Mouse (Mus musculus): ENCODE data around the gene Prss45. TPM values are rescaled to one million over a fixed set of nuclear protein-coding genes. Genes with fewer than 3 reads are reported as not detected.

Gene Prss45
- polyA plus RNA-seq, 1 experiment: 0.50 TPM

- no peaks in the 10 kb centered on the region for H3K4me1 ChIP-seq (ENCODE audit: control insufficient read depth, insufficient read depth, low read length)
- H3K4me3 ChIP-seq (ENCODE audit: insufficient read depth, low read length): no peak overlapping the region
- TF ChIP-seq CTCF (IDR thresholded peaks at IDR 0.05; ENCODE audit: extremely low read depth, insufficient read depth, low read length): no peak
- no peak for TF ChIP-seq POLR2A (IDR thresholded peaks at IDR 0.05; ENCODE audit: extremely low read depth, insufficient read depth, low read length)
- H3K27ac ChIP-seq (ENCODE audit: insufficient read depth, low read length): no peak overlapping the region
Measured at GRCm38 (mm10) chr9:110821436-110821835, 13.0 kb upstream of the Prss45 start.

GRCm38 (mm10) chr9:110825426-110825825 lies 9.0 kb upstream of the Prss45 start:
- H3K4me1 ChIP-seq (ENCODE audit: control insufficient read depth, insufficient read depth, low read length): no peaks in the 10 kb centered on the region
- H3K27ac ChIP-seq (ENCODE audit: insufficient read depth, low read length): no peak overlapping the region
- H3K4me3 ChIP-seq (ENCODE audit: insufficient read depth, low read length): no peak overlapping the region
- TF ChIP-seq CTCF (IDR thresholded peaks at IDR 0.05; ENCODE audit: extremely low read depth, insufficient read depth, low read length): no peak
- TF ChIP-seq POLR2A (IDR thresholded peaks at IDR 0.05; ENCODE audit: extremely low read depth, insufficient read depth, low read length): no peak

GRCm38 (mm10) chr9:110825832-110826231 lies 8.6 kb upstream of the Prss45 start:
- Histone ChIP-seq H3K27ac (ENCODE audit: insufficient read depth, low read length) (no peak overlapping the region), H3K4me1 (ENCODE audit: control insufficient read depth, insufficient read depth, low read length) (no peaks in the 10 kb centered on the region), H3K4me3 (ENCODE audit: insufficient read depth, low read length) (no peak overlapping the region)
- no peak for TF ChIP-seq POLR2A (IDR thresholded peaks at IDR 0.05; ENCODE audit: extremely low read depth, insufficient read depth, low read length)
- TF ChIP-seq CTCF (IDR thresholded peaks at IDR 0.05; ENCODE audit: extremely low read depth, insufficient read depth, low read length): no peak

GRCm38 (mm10) chr9:110826390-110826789 lies 8.0 kb upstream of the Prss45 start, which contains the start of gene Prss43:
Prss43 (plus strand) TSS chr9:110826690.
- no peak for TF ChIP-seq POLR2A (IDR thresholded peaks at IDR 0.05; ENCODE audit: extremely low read depth, insufficient read depth, low read length)
- no peak for TF ChIP-seq CTCF (IDR thresholded peaks at IDR 0.05; ENCODE audit: extremely low read depth, insufficient read depth, low read length)
- no peaks in the 10 kb centered on the region for H3K4me1 ChIP-seq (ENCODE audit: control insufficient read depth, insufficient read depth, low read length)
- no peak within 1 kb of the TSS for H3K4me3 ChIP-seq (ENCODE audit: insufficient read depth, low read length)
- no peak within 1 kb of the TSS for H3K27ac ChIP-seq (ENCODE audit: insufficient read depth, low read length)

GRCm38 (mm10) chr9:110833021-110833420 lies 1.4 kb upstream of the Prss45 start:
- Histone ChIP-seq H3K27ac (ENCODE audit: insufficient read depth, low read length) (no peak overlapping the region), H3K4me1 (ENCODE audit: control insufficient read depth, insufficient read depth, low read length) (no peaks in the 10 kb centered on the region), H3K4me3 (ENCODE audit: insufficient read depth, low read length) (no peak overlapping the region)
- TF ChIP-seq POLR2A (IDR thresholded peaks at IDR 0.05; ENCODE audit: extremely low read depth, insufficient read depth, low read length) (no peak), CTCF (IDR thresholded peaks at IDR 0.05; ENCODE audit: extremely low read depth, insufficient read depth, low read length) (no peak)

GRCm38 (mm10) chr9:110834961-110835360 lies 573 bp downstream of the Prss45 start:
- TF ChIP-seq POLR2A (IDR thresholded peaks at IDR 0.05; ENCODE audit: extremely low read depth, insufficient read depth, low read length) (no peak), CTCF (IDR thresholded peaks at IDR 0.05; ENCODE audit: extremely low read depth, insufficient read depth, low read length) (no peak)

GRCm38 (mm10) chr9:110836112-110836511 lies 1.7 kb downstream of the Prss45 start:
- H3K4me1 ChIP-seq (ENCODE audit: control insufficient read depth, insufficient read depth, low read length): no peaks in the 10 kb centered on the region
- no peak for TF ChIP-seq CTCF (IDR thresholded peaks at IDR 0.05; ENCODE audit: extremely low read depth, insufficient read depth, low read length)
- no peak for TF ChIP-seq POLR2A (IDR thresholded peaks at IDR 0.05; ENCODE audit: extremely low read depth, insufficient read depth, low read length)
- H3K4me3 ChIP-seq (ENCODE audit: insufficient read depth, low read length): no peak overlapping the region
- H3K27ac ChIP-seq (ENCODE audit: insufficient read depth, low read length): peak overlapping the region; percentile 31; the same call in 1 of the 2 replicates

More at GRCm38 (mm10) chr9:110834961-110835360, 573 bp downstream of the Prss45 start:
- Histone ChIP-seq H3K27ac (ENCODE audit: insufficient read depth, low read length) (no peak overlapping the region), H3K4me3 (ENCODE audit: insufficient read depth, low read length) (no peak overlapping the region), H3K4me1 (ENCODE audit: control insufficient read depth, insufficient read depth, low read length) (no peaks in the 10 kb centered on the region)

- Histone ChIP-seq H3K4me1 (ENCODE audit: control insufficient read depth, insufficient read depth, low read length) (no peaks in the 10 kb centered on the region), H3K27ac (ENCODE audit: insufficient read depth, low read length) (no peak overlapping the region), H3K4me3 (ENCODE audit: insufficient read depth, low read length) (no peak overlapping the region)
- no peak for TF ChIP-seq POLR2A (IDR thresholded peaks at IDR 0.05; ENCODE audit: extremely low read depth, insufficient read depth, low read length)
- TF ChIP-seq CTCF (IDR thresholded peaks at IDR 0.05; ENCODE audit: extremely low read depth, insufficient read depth, low read length): no peak
Measured at GRCm38 (mm10) chr9:110840905-110841304, 6.5 kb downstream of the Prss45 start.

- no peaks in the 10 kb centered on the region for H3K4me1 ChIP-seq (ENCODE audit: control insufficient read depth, insufficient read depth, low read length)
- H3K27ac ChIP-seq (ENCODE audit: insufficient read depth, low read length): no peak overlapping the region
- no peak for TF ChIP-seq POLR2A (IDR thresholded peaks at IDR 0.05; ENCODE audit: extremely low read depth, insufficient read depth, low read length)
- no peak for TF ChIP-seq CTCF (IDR thresholded peaks at IDR 0.05; ENCODE audit: extremely low read depth, insufficient read depth, low read length)
- no peak overlapping the region for H3K4me3 ChIP-seq (ENCODE audit: insufficient read depth, low read length)
Measured at GRCm38 (mm10) chr9:110841438-110841837, 7.0 kb downstream of the Prss45 start.

GRCm38 (mm10) chr9:110844206-110844605 lies 9.8 kb downstream of the Prss45 start, which contains the start of gene Prss46:
Prss46 (plus strand) TSS chr9:110844506.
- no peaks in the 10 kb centered on the region for H3K4me1 ChIP-seq (ENCODE audit: control insufficient read depth, insufficient read depth, low read length)
- TF ChIP-seq CTCF (IDR thresholded peaks at IDR 0.05; ENCODE audit: extremely low read depth, insufficient read depth, low read length): no peak
- TF ChIP-seq POLR2A (IDR thresholded peaks at IDR 0.05; ENCODE audit: extremely low read depth, insufficient read depth, low read length): no peak
- no peak within 1 kb of the TSS for H3K4me3 ChIP-seq (ENCODE audit: insufficient read depth, low read length)
- no peak within 1 kb of the TSS for H3K27ac ChIP-seq (ENCODE audit: insufficient read depth, low read length)

Data from cortical plate, adult 2 months (tissue).